Mouse (Mus musculus) layer of hippocampus, postnatal 25 days (tissue): Measurements from ENCODE around the gene Rab5b. TPM values are rescaled to one million over a fixed set of nuclear protein-coding genes. Genes with fewer than 3 reads are reported as not detected.
"Not testable (repeated sequence)": the region's sequence is repeated elsewhere in the genome, so short reads cannot be mapped to it uniquely, and the experiment has no call there.

Experiments
- DNase-seq, 2 experiments: peaks; one replicate each; pipeline ENCODE4 v3.0.0; 2022; ENCODE audit warnings: mixed read lengths in 2 of 2, low spot score in 1 of 2; ENCODE audit errors: extremely low spot score in 1 of 2
- total RNA-seq, 2 experiments: library from RNA; stranded (reverse); gene quantifications; 2 replicates each; pipeline ENCODE4 v1.2.3; 2021

The Rab5b gene
- total RNA-seq, 2 experiments from 2014 or later, result 130 to 136 TPM

- DNase-seq, result peak; percentile 42 to 53
Measured at GRCm38 (mm10) chr10:128646139-128647089, 49.6 kb downstream of the Rab5b start.

GRCm38 (mm10) chr10:128645111-128646011, 50.7 kb downstream of the Rab5b start, which contains the start of gene Ikzf4:
TSS of gene Ikzf4 (minus strand) at chr10:128645991.
- DNase-seq, result peak; percentile 38 to 61

- DNase-seq, result no peak
Measured at GRCm38 (mm10) chr10:128642749-128643148, 53.3 kb downstream of the Rab5b start.

GRCm38 (mm10) chr10:128641871-128642270, 54.2 kb downstream of the Rab5b start:
- DNase-seq, result no peak

GRCm38 (mm10) chr10:128640891-128641290, 55.2 kb downstream of the Rab5b start:
- DNase-seq, result no peak

- no peak for DNase-seq
Measured at GRCm38 (mm10) chr10:128639999-128640398, 56.1 kb downstream of the Rab5b start.

- no peak for DNase-seq
Measured at GRCm38 (mm10) chr10:128637011-128637410, 59.1 kb downstream of the Rab5b start.

- no peak for DNase-seq
Measured at GRCm38 (mm10) chr10:128636561-128636960, 59.5 kb downstream of the Rab5b start.

- DNase-seq, result no peak
Measured at GRCm38 (mm10) chr10:128635697-128636096, 60.4 kb downstream of the Rab5b start.

- DNase-seq, result no peak
Measured at GRCm38 (mm10) chr10:128631571-128631970, 64.5 kb downstream of the Rab5b start.

- not testable (repeated sequence) for DNase-seq
Measured at GRCm38 (mm10) chr10:128630306-128630705, 65.8 kb downstream of the Rab5b start.

- DNase-seq, result no peak
Measured at GRCm38 (mm10) chr10:128629746-128630145, 66.3 kb downstream of the Rab5b start.

GRCm38 (mm10) chr10:128627398-128628317, 68.4 kb downstream of the Rab5b start:
- DNase-seq, result no peak

Other genes with a start within 250 kb of the Rab5b start
- 100 to 1,000 TPM; 228 to 242 TPM for gene Smarcc2, start 237.0 kb downstream of the Rab5b start, total RNA-seq
- gene Myl6, start 202.1 kb downstream of the Rab5b start, total RNA-seq, result 100 to 1,000 TPM; 551 to 619 TPM
- 10 to 100 TPM; 17.4 to 18.9 TPM for gene Myl6b, start 197.6 kb downstream of the Rab5b start, total RNA-seq
- gene Esyt1, start 170.4 kb downstream of the Rab5b start, total RNA-seq, result 1 to 10 TPM; 4.6 to 5.0 TPM
- gene Zc3h10, start 148.5 kb downstream of the Rab5b start, total RNA-seq, result 10 to 100 TPM; 13.2 to 14.8 TPM
- 1,000 to 10,000 TPM; 1,459 to 1,623 TPM for gene Rpl41, start 147.0 kb downstream of the Rab5b start, total RNA-seq
- 10 to 100 TPM; 62.9 to 65.3 TPM for gene Pa2g4, start 130.3 kb downstream of the Rab5b start, total RNA-seq
- 1 to 10 TPM; 9.7 to 10.0 TPM for gene Erbb3, start 106.6 kb downstream of the Rab5b start, total RNA-seq
- gene Rps26, start 69.5 kb downstream of the Rab5b start, total RNA-seq, result 100 to 1,000 TPM; 321 to 324 TPM
- gene Ikzf4, start 50.3 kb downstream of the Rab5b start, total RNA-seq, result 10 to 100 TPM; 10.7 to 17.2 TPM
- 10 to 100 TPM; 11.4 to 13.3 TPM for gene Suox, start 22.2 kb downstream of the Rab5b start, total RNA-seq
- under 1 TPM; 0.49 to 0.62 TPM for gene Pmel, start 7.9 kb upstream of the Rab5b start, total RNA-seq
- 1 to 10 TPM; 2.7 to 4.0 TPM for gene Cdk2, start 8.8 kb upstream of the Rab5b start, total RNA-seq
- gene Dgka, start 48.6 kb upstream of the Rab5b start, total RNA-seq, result 1 to 10 TPM; 9.3 to 9.8 TPM
- 10 to 100 TPM; 25.1 to 26.3 TPM for gene Pym1, start 51.6 kb upstream of the Rab5b start, total RNA-seq
- gene Mmp19, start 94.6 kb upstream of the Rab5b start, total RNA-seq, result under 1 TPM; 0.54 to 0.81 TPM
- 10 to 100 TPM; 66.4 to 68.4 TPM for gene Dnajc14, start 107.8 kb upstream of the Rab5b start, total RNA-seq
- gene Tmem198b, start 108.1 kb upstream of the Rab5b start, total RNA-seq, result 10 to 100 TPM; 11.3 to 12.1 TPM
- gene Sarnp, start 121.1 kb upstream of the Rab5b start, total RNA-seq, result 10 to 100 TPM; 36.5 to 39.9 TPM
- gene Ormdl2, start 125.4 kb upstream of the Rab5b start, total RNA-seq, result 1 to 10 TPM; 7.9 to 8.8 TPM
- gene Gdf11, start 195.5 kb upstream of the Rab5b start, total RNA-seq, result 10 to 100 TPM; 20.9 to 21.4 TPM
- 10 to 100 TPM; 76.6 to 84.7 TPM for gene Cd63, start 204.7 kb upstream of the Rab5b start, total RNA-seq
- 1 to 10 TPM; 5.8 to 6.6 TPM for gene Rdh5, start 226.6 kb upstream of the Rab5b start, total RNA-seq
- gene Bloc1s1, start 227.8 kb upstream of the Rab5b start, total RNA-seq, result 100 to 1,000 TPM in 1 of 2 experiments, 10 to 100 TPM in 1; 86.8 to 102 TPM
- gene Itga7, start 237.6 kb upstream of the Rab5b start, total RNA-seq, result 10 to 100 TPM; 25.6 to 30.7 TPM